Mouse (Mus musculus): ENCODE measurements around the gene Pld1. TPM values are rescaled to one million over a fixed set of nuclear protein-coding genes. Genes with fewer than 3 reads are reported as not detected.
A peak's percentile ranks its signal among the peaks of the same experiment; 100 is the strongest.

Pld1 gene
- total RNA-seq (2021), result 10 to 100 TPM; 12.1 to 16.4 TPM

DNA sequence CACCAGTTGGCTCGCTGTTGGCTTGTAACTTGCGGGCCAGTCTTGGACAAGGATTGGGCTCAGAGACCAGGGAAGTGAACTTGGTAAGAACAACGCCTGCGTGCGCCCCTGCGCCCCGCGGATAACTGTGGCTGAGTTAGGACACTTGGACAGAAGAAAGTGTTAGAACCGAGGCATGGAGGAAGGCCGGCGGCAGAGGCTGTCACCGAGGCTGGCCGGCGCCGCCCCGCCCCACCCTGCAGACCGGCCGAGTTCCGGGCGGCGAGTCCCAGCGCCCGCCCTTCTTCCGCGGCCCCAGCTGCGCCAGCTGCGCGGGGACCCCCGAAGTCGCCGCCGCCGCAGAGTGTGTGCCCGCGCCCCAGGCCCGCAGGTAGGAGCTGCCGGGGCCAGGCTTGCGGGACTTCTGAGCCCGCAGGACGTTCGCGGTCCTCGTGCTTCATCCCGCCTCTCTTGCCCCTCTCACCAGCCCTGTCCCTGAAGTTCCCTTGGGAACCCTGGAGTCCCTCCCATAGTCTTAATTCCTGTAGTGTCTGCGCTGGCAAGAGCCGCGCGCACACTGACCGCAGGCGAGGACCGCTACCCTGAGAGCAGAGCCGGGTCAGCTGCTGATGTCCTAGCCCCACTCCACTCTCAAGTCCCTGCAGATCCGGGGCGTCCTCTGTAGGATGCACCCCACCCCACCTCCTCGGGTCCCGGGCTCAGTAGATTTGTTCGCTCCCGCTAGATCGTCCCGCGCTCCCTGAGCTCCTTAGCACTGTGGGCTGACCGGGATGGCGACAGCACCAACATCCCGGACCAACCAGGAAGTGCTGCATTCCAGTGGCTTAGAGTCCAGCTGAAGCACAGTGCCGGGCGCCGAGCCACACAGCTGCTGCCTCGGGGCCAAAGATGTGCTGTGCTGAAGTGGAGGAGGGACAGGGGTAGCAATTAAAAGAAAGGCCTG, at the start of gene Pld1:
TSS of gene Pld1 (plus strand) at position 315 of the 943 bp plus-strand sequence.
- peak; percentile 87 to 91 for DNase-seq
- intact Hi-C loops (cut with DNase I), result loop anchor here (2.0 to 5.0 kb wide), 5 partner anchors 32 to 466 kb away; partner anchors contain the start of gene Fndc3b

DNA sequence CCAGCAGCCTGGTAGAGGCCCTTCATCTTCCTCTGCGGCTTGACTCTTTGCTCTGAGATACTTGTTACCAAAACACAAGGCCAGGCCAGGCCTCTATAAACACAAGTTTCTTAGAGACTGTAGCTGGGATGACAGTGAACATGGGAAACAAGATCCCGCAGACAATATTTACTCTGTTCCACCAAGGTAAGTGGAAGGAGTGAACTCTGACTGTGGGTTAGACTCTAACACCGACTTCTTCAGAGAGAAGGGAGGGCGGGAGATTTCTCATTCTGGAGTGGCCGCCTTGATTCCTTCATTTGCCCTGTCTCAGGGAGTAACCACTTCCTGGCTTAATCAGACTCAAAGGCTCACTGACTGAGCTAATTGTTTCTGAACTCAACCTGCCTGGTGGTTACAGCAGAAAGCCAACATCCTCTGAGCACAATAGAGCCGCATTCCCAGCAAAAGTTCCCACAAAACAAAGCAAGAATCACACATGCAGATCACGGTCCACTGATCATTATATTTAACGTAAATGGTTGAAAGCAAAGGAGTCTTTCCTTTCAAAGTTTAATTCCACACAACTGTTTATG, 42.1 kb upstream of the Pld1 start, which contains the start of gene Tmem212:
TSS of gene Tmem212 (minus strand) at position 51 of the 575 bp plus-strand sequence.
- DNase-seq, result no peak
- intact Hi-C loops (cut with DNase I), result no loop called here

- intact Hi-C loops (cut with DNase I), result no loop called here
- no peak for DNase-seq
Observed at GRCm38 (mm10) chr3:27898178-27898577, 40.3 kb upstream of the Pld1 start.

GRCm38 (mm10) chr3:27899012-27899726, 39.3 kb upstream of the Pld1 start:
- intact Hi-C loops (cut with DNase I), result no loop called here
- DNase-seq, result peak; percentile 64 to 72

- intact Hi-C loops (cut with DNase I), result no loop called here
- no peak for DNase-seq
Observed at GRCm38 (mm10) chr3:27901846-27902245, 36.6 kb upstream of the Pld1 start.

DNA sequence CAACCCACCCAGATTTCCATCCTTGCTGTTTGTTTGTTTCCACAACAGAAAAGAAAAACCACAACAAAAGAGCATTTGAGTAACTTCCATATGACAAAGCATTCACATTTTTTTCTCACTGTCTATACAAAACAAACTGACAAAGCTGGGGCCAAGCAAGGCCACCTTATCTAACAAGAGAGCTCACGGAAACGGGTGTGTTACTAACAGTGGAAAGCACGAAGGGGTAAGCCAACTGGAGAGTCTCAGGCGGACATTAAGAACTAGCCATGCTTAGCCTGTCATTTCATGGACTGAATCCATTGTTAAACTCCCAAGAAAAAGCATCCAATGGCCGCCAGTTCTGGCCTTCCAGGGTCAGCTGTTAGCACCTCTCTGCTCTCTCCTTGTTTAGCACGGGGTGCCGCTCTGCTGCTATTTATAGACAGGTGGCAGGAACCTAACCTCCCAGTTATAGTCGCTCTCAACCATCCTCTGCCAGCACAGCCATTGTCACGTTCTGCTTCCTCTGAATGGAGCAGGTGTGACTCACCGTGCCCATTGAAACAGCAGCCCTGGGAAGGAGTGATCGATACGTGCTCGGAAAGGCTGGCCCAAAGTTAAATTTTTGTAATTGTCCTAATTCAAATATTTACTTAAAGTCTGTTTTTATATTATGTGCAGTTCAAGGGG, 33.7 kb upstream of the Pld1 start:
- DNase-seq, result peak; percentile 21 to 50
- intact Hi-C loops (cut with DNase I), result no loop called here

DNA sequence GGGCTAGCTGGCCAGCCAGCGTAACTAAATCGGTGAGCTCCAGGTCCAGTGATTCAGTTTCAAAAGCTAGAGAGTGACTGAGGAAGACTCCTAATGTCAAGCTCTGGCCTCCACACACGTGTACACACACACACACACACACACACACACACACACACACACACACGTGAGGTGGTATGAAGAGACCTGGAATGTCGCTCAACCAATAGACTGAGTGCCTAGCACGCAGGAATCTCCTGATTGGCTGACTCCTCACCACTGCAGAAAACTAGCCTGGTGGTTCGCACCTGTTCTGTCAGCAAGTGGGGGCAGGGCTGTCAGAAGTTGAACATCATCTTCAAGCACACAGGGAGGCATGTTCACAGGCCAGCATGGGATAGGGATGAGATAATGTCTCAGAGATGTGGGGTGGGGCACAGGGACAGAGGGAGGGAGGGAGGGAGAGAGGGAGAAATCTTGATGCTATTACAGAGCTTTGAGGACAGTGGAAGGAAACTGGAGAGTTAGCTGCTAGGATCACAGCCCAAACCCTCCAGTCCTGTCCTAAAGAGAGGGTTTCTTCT, 31.8 kb upstream of the Pld1 start:
- DNase-seq, result no peak
- intact Hi-C loops (cut with DNase I), result loop anchor here (2.0 kb wide), 1 partner anchor 32 kb away; the partner anchor contains the start of gene Pld1

DNA sequence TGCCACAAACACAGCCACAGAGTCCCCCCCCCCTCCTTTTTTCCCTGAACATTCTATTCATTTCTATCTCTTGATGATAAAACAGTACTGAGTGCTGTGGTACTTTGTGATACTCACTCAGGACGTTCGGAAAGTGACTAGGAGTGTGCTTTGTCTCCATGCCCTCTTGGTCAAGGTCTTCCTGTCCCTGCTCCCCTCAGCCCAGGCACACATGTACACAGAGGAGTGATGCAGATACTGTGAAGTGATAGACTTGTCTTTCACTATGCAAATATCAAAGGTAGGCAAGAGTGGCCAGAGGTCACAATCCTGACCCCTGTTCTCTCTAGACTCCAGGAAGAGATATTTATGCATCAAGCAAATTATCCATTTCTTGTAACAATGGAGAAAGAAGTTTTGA, 31.2 kb upstream of the Pld1 start:
- intact Hi-C loops (cut with DNase I), result loop anchor here (2.0 kb wide), 1 partner anchor 32 kb away; the partner anchor contains the start of gene Pld1
- DNase-seq, result no peak

DNA sequence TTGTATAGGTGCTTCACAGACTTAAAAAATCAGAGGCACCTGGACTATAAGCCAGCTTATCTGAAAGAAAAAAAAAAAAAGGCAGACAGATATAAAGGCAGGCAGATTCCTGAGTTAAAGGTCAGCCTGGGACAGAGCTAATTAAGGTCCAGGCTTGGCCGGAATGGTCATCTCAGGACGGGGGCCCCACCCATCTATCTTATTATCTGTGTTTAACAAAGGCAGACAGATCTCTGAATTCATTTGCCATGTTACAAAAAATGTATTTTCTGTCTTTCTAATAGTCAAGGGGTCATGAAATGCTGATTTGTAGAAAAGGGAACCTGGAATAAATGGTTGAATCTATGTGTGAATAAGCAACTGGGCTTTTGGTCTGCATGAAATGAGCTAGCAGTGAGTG, 30.2 kb upstream of the Pld1 start:
- intact Hi-C loops (cut with DNase I), result no loop called here
- no peak for DNase-seq

GRCm38 (mm10) chr3:27909016-27909415, 29.5 kb upstream of the Pld1 start:
- DNase-seq, result no peak
- intact Hi-C loops (cut with DNase I), result no loop called here

- no peak for DNase-seq
- intact Hi-C loops (cut with DNase I), result no loop called here
Observed at GRCm38 (mm10) chr3:27918656-27919436, 19.6 kb upstream of the Pld1 start.

GRCm38 (mm10) chr3:27921268-27922020, 17.1 kb upstream of the Pld1 start:
- DNase-seq, result no peak
- intact Hi-C loops (cut with DNase I), result no loop called here

- DNase-seq, result no peak
- intact Hi-C loops (cut with DNase I), result no loop called here
Observed at GRCm38 (mm10) chr3:27924037-27924436, 14.5 kb upstream of the Pld1 start.

- intact Hi-C loops (cut with DNase I), result no loop called here
Observed at GRCm38 (mm10) chr3:27929219-27929618, 9.3 kb upstream of the Pld1 start.

GRCm38 (mm10) chr3:27932391-27932790, 6.1 kb upstream of the Pld1 start:
- intact Hi-C loops (cut with DNase I), result no loop called here

More at GRCm38 (mm10) chr3:27929219-27929618, 9.3 kb upstream of the Pld1 start:
- no peak for DNase-seq

DNA sequence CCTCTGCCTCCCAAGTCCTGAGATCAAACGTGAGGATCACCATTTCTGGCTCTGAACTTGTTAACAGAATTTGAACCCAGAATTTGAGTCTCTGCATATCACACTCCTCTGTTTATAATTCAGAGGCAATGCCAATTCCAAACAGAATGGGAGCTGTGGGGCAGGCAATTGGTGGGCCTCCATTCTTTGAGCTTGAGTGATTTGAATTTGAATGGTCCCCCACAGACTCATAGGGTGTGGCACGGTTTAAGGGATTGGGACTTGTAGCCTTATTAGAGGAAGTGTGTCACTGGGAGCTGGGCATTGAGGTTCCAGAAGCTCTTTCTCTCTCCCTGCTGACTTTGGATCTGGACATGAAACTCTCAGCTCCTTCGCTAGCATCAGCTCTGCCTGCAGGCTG, 2.9 kb upstream of the Pld1 start:
- intact Hi-C loops (cut with DNase I), result loop anchor here (5.0 kb wide), 1 partner anchor 463 kb away; no protein-coding TSS in a partner anchor
- no peak for DNase-seq

More at GRCm38 (mm10) chr3:27932391-27932790, 6.1 kb upstream of the Pld1 start:
- DNase-seq, result no peak

GRCm38 (mm10) chr3:27936731-27937130, 1.8 kb upstream of the Pld1 start:
- intact Hi-C loops (cut with DNase I), result loop anchor here (5.0 kb wide), 1 partner anchor 464 kb away; no protein-coding TSS in a partner anchor
- no peak for DNase-seq

Measured in heart, postnatal 36 days (tissue).